Mouse (Mus musculus): ENCODE measurements around the gene Srxn1. TPM values are rescaled to one million over a fixed set of nuclear protein-coding genes. Genes with fewer than 3 reads are reported as not detected.

Srxn1 gene
- total RNA-seq, 2 experiments from 2014 or later: 103 to 106 TPM

GRCm38 (mm10) chr2:152153361-152153760, 48.0 kb downstream of the Srxn1 start:
- no peak for DNase-seq (ENCODE audit: low spot score in 2 of 2)

- DNase-seq (ENCODE audit: low spot score in 2 of 2): no peak
These were observed 50.3 kb downstream of the Srxn1 start for GRCm38 (mm10) chr2:152155414-152156208.

- no peak for DNase-seq (ENCODE audit: low spot score in 2 of 2)
These were observed 51.2 kb downstream of the Srxn1 start for GRCm38 (mm10) chr2:152156471-152156870.

GRCm38 (mm10) chr2:152159487-152159886, 54.2 kb downstream of the Srxn1 start:
- no peak for DNase-seq (ENCODE audit: low spot score in 2 of 2)

Other genes with a start within 250 kb of the Srxn1 start
- gene Angpt4, start 194.3 kb upstream of the Srxn1 start, total RNA-seq (2021): not detected
- gene Fam110a, start 125.3 kb upstream of the Srxn1 start, total RNA-seq (2021): 1 to 10 TPM; 7.4 to 7.6 TPM
- 1 to 10 TPM; 2.1 to 2.8 TPM for gene Slc52a3, start 109.0 kb upstream of the Srxn1 start, total RNA-seq (2021)
- gene Scrt2, start 24.0 kb upstream of the Srxn1 start, total RNA-seq (2021): 10 to 100 TPM; 20.5 to 20.7 TPM
- 1 to 10 TPM; 1.5 to 1.8 TPM for gene Tcf15, start 38.0 kb downstream of the Srxn1 start, total RNA-seq (2021)
- 100 to 1,000 TPM in 1 of 2 experiments, 10 to 100 TPM in 1; 96.9 to 100 TPM for gene Csnk2a1, start 121.3 kb downstream of the Srxn1 start, total RNA-seq (2021)
- gene Tbc1d20, start 188.3 kb downstream of the Srxn1 start, total RNA-seq (2021): 10 to 100 TPM; 49.2 to 52.6 TPM
- 100 to 1,000 TPM; 106 to 107 TPM for gene Rbck1, start 227.1 kb downstream of the Srxn1 start, total RNA-seq (2021)
- under 1 TPM; 0.59 to 0.70 TPM for gene Trib3, start 238.5 kb downstream of the Srxn1 start, total RNA-seq (2021)